Mouse (Mus musculus): Measurements from ENCODE around the gene Hoxb9. TPM values are rescaled to one million over a fixed set of nuclear protein-coding genes. Genes with fewer than 3 reads are reported as not detected.

The Hoxb9 gene
- total and polyA plus RNA-seq, 2 experiments: not detected

GRCm38 (mm10) chr11:96251480-96252031 lies 19.7 kb upstream of the Hoxb9 start:
- no peak overlapping the region for H3K9ac ChIP-seq (ENCODE audit: low read depth, low read length)
- H3K4me3 ChIP-seq (ENCODE audit: insufficient read depth, low read depth, low read length): no peak overlapping the region
- no peak for TF ChIP-seq CTCF (IDR thresholded peaks at IDR 0.05; ENCODE audit: low read depth, low read length)
- TF ChIP-seq POLR2A (IDR thresholded peaks at IDR 0.05; ENCODE audit: extremely low read depth, insufficient read depth, low read length): no peak
- H3K27ac ChIP-seq (replicated peaks; ENCODE audit: insufficient read depth, low read depth, low read length): no peak overlapping the region
- peaks cover 13% of the 10 kb centered on the region; the same call in 1 of the 2 replicates for H3K27me3 ChIP-seq (ENCODE audit: control insufficient read depth, insufficient read depth, low read length)
- no peaks in the 10 kb centered on the region for H3K4me1 ChIP-seq (ENCODE audit: control insufficient read depth, insufficient read depth, low read length)
- 4% methylated on average over 46 of the region's 46 CpGs for WGBS
- no peak for DNase-seq (ENCODE audit: extremely low read depth, low read depth, low spot score)
- no peaks in the 10 kb centered on the region for H3K36me3 ChIP-seq (ENCODE audit: control insufficient read depth, insufficient read depth, low read length)
- H3K79me2 ChIP-seq (ENCODE audit: control insufficient read depth, insufficient read depth, low read length): no peaks in the 10 kb centered on the region

DNA sequence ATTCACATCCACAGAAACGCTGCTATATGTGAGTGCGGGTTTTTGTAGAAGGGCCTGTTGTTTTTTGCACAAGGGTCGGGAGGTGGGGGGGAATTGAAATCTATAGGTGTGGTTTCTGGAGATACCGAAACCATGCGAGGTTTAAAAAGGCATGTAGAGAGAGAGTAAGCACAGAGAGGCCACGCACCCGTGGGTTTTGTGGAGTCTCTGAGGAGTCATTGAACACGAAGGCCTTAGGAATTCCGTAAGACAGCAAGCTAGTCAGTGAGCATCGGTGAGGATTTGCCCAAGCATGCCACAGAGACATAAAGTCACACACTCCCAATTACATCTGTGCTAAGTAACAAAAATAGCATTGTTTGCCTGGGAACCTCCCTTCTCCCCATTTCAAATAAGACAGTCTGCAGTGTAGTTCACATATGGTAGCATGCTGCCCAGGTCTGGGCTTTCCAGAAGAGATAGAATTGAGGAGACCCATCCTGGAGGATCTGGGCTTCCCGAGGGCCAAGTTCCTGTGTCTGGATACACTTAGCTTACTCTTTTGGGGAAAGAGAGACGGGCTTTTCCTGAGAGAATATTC lies 18.6 kb upstream of the Hoxb9 start:
- Histone ChIP-seq H3K9ac (ENCODE audit: low read depth, low read length) (no peak overlapping the region), H3K36me3 (ENCODE audit: control insufficient read depth, insufficient read depth, low read length) (no peaks in the 10 kb centered on the region), H3K4me1 (ENCODE audit: control insufficient read depth, insufficient read depth, low read length) (no peaks in the 10 kb centered on the region), H3K27ac (replicated peaks; ENCODE audit: insufficient read depth, low read depth, low read length) (no peak overlapping the region), H3K79me2 (ENCODE audit: control insufficient read depth, insufficient read depth, low read length) (no peaks in the 10 kb centered on the region), H3K27me3 (ENCODE audit: control insufficient read depth, insufficient read depth, low read length) (peaks cover 13% of the 10 kb centered on the region; the same call in 1 of the 2 replicates), H3K4me3 (ENCODE audit: insufficient read depth, low read depth, low read length) (no peak overlapping the region)
- 8% methylated on average over 12 of the region's 12 CpGs for WGBS
- DNase-seq (ENCODE audit: extremely low read depth, low read depth, low spot score): no peak
- TF ChIP-seq POLR2A (IDR thresholded peaks at IDR 0.05; ENCODE audit: extremely low read depth, insufficient read depth, low read length) (no peak), CTCF (IDR thresholded peaks at IDR 0.05; ENCODE audit: low read depth, low read length) (no peak)

DNA sequence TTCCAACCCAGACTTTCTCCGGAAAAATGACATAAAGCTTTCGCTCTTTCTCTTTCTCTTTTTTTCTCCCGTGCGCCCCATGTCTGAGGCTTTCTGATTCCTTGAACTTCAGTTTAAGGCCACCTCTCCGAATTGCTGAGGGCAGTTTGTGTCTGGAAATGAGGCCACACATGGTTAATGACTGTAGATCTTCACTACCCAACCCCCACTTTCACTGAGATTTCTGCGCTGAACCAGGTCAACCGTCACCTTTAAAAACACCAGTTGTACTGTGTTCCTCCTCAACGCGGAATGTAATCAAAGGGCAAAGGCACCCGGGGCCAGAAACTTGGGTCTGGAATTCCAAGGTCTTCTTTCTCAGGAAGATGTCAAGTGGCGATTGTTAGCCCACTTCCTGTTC lies 17.0 kb upstream of the Hoxb9 start:
- Histone ChIP-seq H3K4me1 (ENCODE audit: control insufficient read depth, insufficient read depth, low read length) (no peaks in the 10 kb centered on the region), H3K36me3 (ENCODE audit: control insufficient read depth, insufficient read depth, low read length) (no peaks in the 10 kb centered on the region), H3K27me3 (ENCODE audit: control insufficient read depth, insufficient read depth, low read length) (peaks cover 15% of the 10 kb centered on the region; the same call in 1 of the 2 replicates), H3K4me3 (ENCODE audit: insufficient read depth, low read depth, low read length) (no peak overlapping the region), H3K79me2 (ENCODE audit: control insufficient read depth, insufficient read depth, low read length) (no peaks in the 10 kb centered on the region), H3K9ac (ENCODE audit: low read depth, low read length) (no peak overlapping the region), H3K27ac (replicated peaks; ENCODE audit: insufficient read depth, low read depth, low read length) (no peak overlapping the region)
- 5% methylated on average over 11 of the region's 11 CpGs for WGBS
- TF ChIP-seq POLR2A (IDR thresholded peaks at IDR 0.05; ENCODE audit: extremely low read depth, insufficient read depth, low read length) (no peak), CTCF (IDR thresholded peaks at IDR 0.05; ENCODE audit: low read depth, low read length) (no peak)
- DNase-seq (ENCODE audit: extremely low read depth, low read depth, low spot score): no peak

DNA sequence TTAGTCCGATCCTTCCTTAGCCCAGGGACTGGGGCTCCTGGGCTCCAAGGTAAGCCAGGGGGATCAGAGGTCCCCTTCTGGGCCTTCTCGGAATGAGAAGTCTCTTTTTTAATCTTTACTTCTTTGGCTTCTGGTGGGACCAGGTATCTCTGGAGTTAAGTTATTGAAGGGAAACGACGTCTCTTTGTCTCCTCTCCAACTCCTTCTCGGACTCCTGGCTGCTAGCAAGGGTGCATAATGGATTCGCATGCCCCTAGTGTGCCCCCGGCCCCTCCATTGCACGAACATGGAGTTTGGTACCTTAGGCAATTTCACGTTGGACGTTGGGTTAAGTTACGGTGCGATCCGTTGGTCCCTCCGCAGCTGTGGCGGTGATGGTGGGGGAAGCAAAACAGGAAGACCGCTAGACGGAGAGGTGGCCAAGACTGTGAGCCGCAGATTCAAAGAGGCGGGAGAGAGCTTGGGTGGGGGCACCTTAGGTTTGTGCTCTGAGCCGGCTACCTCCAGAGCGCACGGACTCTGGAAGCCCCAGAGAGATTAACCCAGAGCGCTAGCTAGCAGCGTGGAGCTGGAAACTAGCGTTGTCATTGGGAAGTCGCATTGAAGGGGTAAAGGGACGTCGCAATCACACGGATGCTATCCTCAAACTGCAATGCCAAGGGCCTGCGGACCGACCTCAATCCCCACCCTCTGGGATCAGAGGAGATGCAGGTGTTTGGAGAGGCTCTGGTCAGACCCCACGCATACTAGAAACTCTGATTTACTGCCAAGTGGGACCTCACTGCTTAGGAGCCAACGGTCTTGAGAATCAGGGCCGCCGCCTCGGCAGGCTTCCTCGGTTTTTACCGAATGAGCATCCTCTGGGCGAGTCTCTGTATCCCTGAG lies 15.9 kb upstream of the Hoxb9 start:
- no peak for DNase-seq (ENCODE audit: extremely low read depth, low read depth, low spot score)
- WGBS: 6% methylated on average over 39 of the region's 39 CpGs
- no peak overlapping the region for H3K9ac ChIP-seq (ENCODE audit: low read depth, low read length)
- H3K4me1 ChIP-seq (ENCODE audit: control insufficient read depth, insufficient read depth, low read length): no peaks in the 10 kb centered on the region
- TF ChIP-seq CTCF (IDR thresholded peaks at IDR 0.05; ENCODE audit: low read depth, low read length): no peak
- no peaks in the 10 kb centered on the region for H3K79me2 ChIP-seq (ENCODE audit: control insufficient read depth, insufficient read depth, low read length)
- no peaks in the 10 kb centered on the region for H3K36me3 ChIP-seq (ENCODE audit: control insufficient read depth, insufficient read depth, low read length)
- H3K27ac ChIP-seq (replicated peaks; ENCODE audit: insufficient read depth, low read depth, low read length): no peak overlapping the region
- peaks cover 11% of the 10 kb centered on the region; the same call in 1 of the 2 replicates for H3K27me3 ChIP-seq (ENCODE audit: control insufficient read depth, insufficient read depth, low read length)
- H3K4me3 ChIP-seq (ENCODE audit: insufficient read depth, low read depth, low read length): no peak overlapping the region

DNA sequence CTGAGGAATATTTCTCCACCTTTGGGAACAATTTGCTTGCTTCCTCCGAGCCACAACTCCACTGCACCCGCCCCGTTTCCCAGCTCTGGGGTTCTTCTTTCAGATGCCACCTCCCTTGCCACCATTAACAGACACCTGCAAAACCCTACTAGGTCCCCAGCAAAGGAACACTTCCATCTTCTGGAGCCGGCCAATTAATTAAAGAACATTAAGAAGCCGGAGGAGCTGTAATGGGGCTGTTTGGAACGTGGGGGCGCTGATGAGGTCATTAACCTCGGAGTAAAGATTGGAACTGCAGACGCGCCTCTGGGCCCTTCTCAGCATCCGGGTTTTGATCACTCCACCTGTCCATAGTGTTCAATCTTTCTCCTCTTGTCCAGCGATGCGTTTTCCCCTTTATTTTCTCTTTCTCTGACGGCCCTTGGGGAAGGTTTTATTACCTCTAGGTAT lies 15.2 kb upstream of the Hoxb9 start:
- Histone ChIP-seq H3K36me3 (ENCODE audit: control insufficient read depth, insufficient read depth, low read length) (no peaks in the 10 kb centered on the region), H3K9ac (ENCODE audit: low read depth, low read length) (no peak overlapping the region), H3K27ac (replicated peaks; ENCODE audit: insufficient read depth, low read depth, low read length) (no peak overlapping the region), H3K4me1 (ENCODE audit: control insufficient read depth, insufficient read depth, low read length) (no peaks in the 10 kb centered on the region), H3K4me3 (ENCODE audit: insufficient read depth, low read depth, low read length) (no peak overlapping the region), H3K79me2 (ENCODE audit: control insufficient read depth, insufficient read depth, low read length) (no peaks in the 10 kb centered on the region), H3K27me3 (ENCODE audit: control insufficient read depth, insufficient read depth, low read length) (peaks cover 10% of the 10 kb centered on the region; the same call in 1 of the 2 replicates)
- no peak for DNase-seq (ENCODE audit: extremely low read depth, low read depth, low spot score)
- WGBS: 4% methylated on average over 14 of the region's 14 CpGs
- no peak for TF ChIP-seq POLR2A (IDR thresholded peaks at IDR 0.05; ENCODE audit: extremely low read depth, insufficient read depth, low read length)
- TF ChIP-seq CTCF (IDR thresholded peaks at IDR 0.05; ENCODE audit: low read depth, low read length): no peak
